In genomic region chr7:80576626-80577025, GRCm38 (mm10) we compare ENCODE assay signal across 15 mouse cellular contexts.
"Had no signal": no experiment of that assay in that cellular context is flagged by ENCODE, and none has a peak within 500 bp of the region (broad histone marks: within the 10 kb centered on the region; RNA-seq: fewer than 3 reads in every experiment).

No protein-coding gene starts in this region.

- H3K9me3 ChIP-seq: limb, embryonic 13.5 days; liver, embryonic 12.5 days; megakaryocyte, embryonic 14.5 days; midbrain, embryonic 15.5 days; neural tube, embryonic 12.5 days had no signal

- H3K4me2 ChIP-seq: limb, embryonic 13.5 days; liver, embryonic 12.5 days; lung, embryonic 14.5 days; midbrain, embryonic 11.5 days; midbrain, embryonic 15.5 days; neural tube, embryonic 12.5 days had no signal

- ATAC-seq: liver, embryonic 12.5 days; midbrain, embryonic 15.5 days had no signal

- H3K4me1 ChIP-seq: midbrain, embryonic 15.5 days; neural tube, embryonic 12.5 days had no signal

- H3K36me3 ChIP-seq: limb, embryonic 13.5 days; liver, embryonic 12.5 days; midbrain, embryonic 15.5 days; neural tube, embryonic 12.5 days had no signal

- H3K4me3 ChIP-seq: layer of hippocampus, adult 2 months; limb, embryonic 13.5 days; liver, embryonic 12.5 days; midbrain, embryonic 15.5 days; neural tube, embryonic 12.5 days had no signal

- H3K27me3 ChIP-seq: midbrain, embryonic 15.5 days; neural tube, embryonic 12.5 days had no signal

- H3K27ac ChIP-seq: layer of hippocampus, adult 2 months; limb, embryonic 13.5 days; liver, embryonic 12.5 days; macrophage; midbrain, embryonic 15.5 days; neural tube, embryonic 12.5 days had no signal

- H3K9ac ChIP-seq: limb, embryonic 13.5 days; liver, embryonic 12.5 days; lung, embryonic 14.5 days; midbrain, embryonic 15.5 days; neural tube, embryonic 12.5 days had no signal

- DNase-seq: kidney, adult 11 months; kidney, postnatal 10 days; kidney, postnatal 4 days; left cerebral cortex, postnatal 4 days; lung, embryonic 14.5 days; lung, postnatal 10 days; right cerebral cortex, postnatal 4 days had no signal
